Mouse (Mus musculus) olfactory bulb, adult 2 months (tissue): ENCODE measurements at regions not wholly inside any gene's neighbourhood (a gene's known extent, or its start where the extent isn't known, plus 50 kb on each side); places are given as distances from the start of the nearest gene placed in this dataset.

Experiments used
- CTCF ChIP-seq: fragments of 200-500 bp; IDR thresholded peaks from 2 replicates; pipeline ENCODE4 v1.5.1; 2012; ENCODE audit warnings: low read depth, mild to moderate bottlenecking, low read length, moderate library complexity; ENCODE audit not compliant: insufficient read depth
- POLR2A ChIP-seq: fragments of 200-500 bp; IDR thresholded peaks from 2 replicates; pipeline ENCODE4 v1.6.1; 2012; ENCODE audit warnings: mild to moderate bottlenecking, low read depth, low read length, moderate library complexity; ENCODE audit not compliant: insufficient read depth

DNA sequence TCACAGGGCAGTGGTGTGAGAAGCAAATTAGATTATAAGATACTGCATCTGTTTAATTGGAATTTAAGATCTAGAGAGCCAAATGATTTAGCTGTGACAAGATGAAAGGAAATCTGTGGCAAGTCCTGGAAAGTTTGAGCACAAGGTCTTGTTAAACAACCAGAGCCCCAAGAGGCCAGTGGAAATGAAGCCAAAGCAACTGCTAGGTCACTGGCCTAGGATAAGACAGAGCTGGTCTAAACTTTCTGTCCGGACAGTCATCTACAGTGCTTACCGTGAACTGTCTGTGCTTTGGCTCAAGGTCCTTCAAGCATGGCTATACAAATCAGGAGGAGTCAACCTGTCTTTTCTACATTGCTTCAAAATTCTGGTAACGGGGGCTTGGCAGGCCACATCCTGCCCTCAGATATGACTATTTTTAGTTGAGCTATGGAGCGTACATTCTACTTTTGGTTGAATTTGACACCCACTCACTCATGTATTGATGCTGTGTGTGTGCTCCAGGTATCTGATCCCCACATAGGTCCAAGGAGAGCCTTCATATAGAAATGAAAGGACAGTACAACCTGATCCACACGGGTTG is 113.4 kb upstream of the Atp1b1 start:
- TF ChIP-seq POLR2A (no peak), CTCF (no peak)
